Mouse (Mus musculus) MEL (cell line): ENCODE measurements around the gene Lama5. TPM values are rescaled to one million over a fixed set of nuclear protein-coding genes. Genes with fewer than 3 reads are reported as not detected.
A peak's percentile ranks its signal among the peaks of the same experiment; 100 is the strongest.

Source experiments
- DNase-seq: peaks from one replicate; pipeline ENCODE4 v3.0.0; 2011; ENCODE audit warnings: low read depth, low spot score
- H3K27ac ChIP-seq: 2 replicates; pipeline ENCODE4 v1.5.1; 2012; ENCODE audit warnings: low read depth, mild to moderate bottlenecking, control low read depth, low read length, moderate library complexity; ENCODE audit not compliant: control insufficient read depth
- H3K27me3 ChIP-seq, 2 experiments: fragments of 150-350 bp in 1 of 2; sonication (generic) in 1 of 2; 2 replicates each; pipeline ENCODE4 v1.6.1; 2012; ENCODE audit warnings: low read length in 2 of 2, mild to moderate bottlenecking in 2 of 2, improper control_type of control experiment in 1 of 2, moderate library complexity in 1 of 2; ENCODE audit not compliant: insufficient read depth in 2 of 2, control insufficient read depth in 1 of 2
- H3K36me3 ChIP-seq, 2 experiments: 2 replicates each; pipeline ENCODE4 v1.6.1; 2012 to 2014; ENCODE audit warnings: low read length in 2 of 2, improper control_type of control experiment in 1 of 2, inconsistent platforms in 1 of 2, mild to moderate bottlenecking in 1 of 2; ENCODE audit not compliant: insufficient read depth in 2 of 2, control insufficient read depth in 1 of 2
- H3K4me1 ChIP-seq, 2 experiments: fragments of 150-350 bp in 1 of 2; sonication (generic) in 1 of 2; 2 replicates each; pipeline ENCODE4 v1.6.1; 2012; ENCODE audit warnings: low read length in 2 of 2, improper control_type of control experiment in 1 of 2, mild to moderate bottlenecking in 1 of 2; ENCODE audit not compliant: insufficient read depth in 2 of 2, control insufficient read depth in 1 of 2
- H3K4me3 ChIP-seq, 2 experiments: fragments of 150-350 bp in 1 of 2; sonication (generic) in 1 of 2; 2 replicates each; pipeline ENCODE4 v1.5.1; 2012; ENCODE audit warnings: low read depth in 2 of 2, low read length in 2 of 2, mild to moderate bottlenecking in 2 of 2, moderate library complexity in 2 of 2, control low read depth in 1 of 2, improper control_type of control experiment in 1 of 2; ENCODE audit not compliant: control insufficient read depth in 1 of 2, insufficient read depth in 1 of 2
- H3K79me2 ChIP-seq: 2 replicates; pipeline ENCODE4 v1.6.1; 2012; ENCODE audit warnings: mild to moderate bottlenecking, low read length, moderate library complexity; ENCODE audit not compliant: control insufficient read depth, poor library complexity, insufficient read depth
- H3K9ac ChIP-seq: 2 replicates; pipeline ENCODE4 v1.6.1; 2012; ENCODE audit warnings: low read depth, mild to moderate bottlenecking, control low read depth, low read length, moderate library complexity; ENCODE audit not compliant: control insufficient read depth, poor library complexity, severe bottlenecking
- H3K9me3 ChIP-seq: fragments of 150-350 bp; sonication (generic); replicated peaks from 2 replicates; pipeline ENCODE4 v1.6.1; 2012; ENCODE audit warnings: mild to moderate bottlenecking, low read length, improper control_type of control experiment, moderate library complexity; ENCODE audit not compliant: insufficient read depth
- BHLHE40 ChIP-seq: IDR thresholded peaks from 2 replicates; pipeline ENCODE4 v1.6.1; 2012; ENCODE audit warnings: low read depth, mild to moderate bottlenecking, inconsistent platforms, low read length, improper control_type of control experiment, borderline replicate concordance
- CHD1 ChIP-seq: IDR thresholded peaks from 2 replicates; pipeline ENCODE4 v1.6.1; 2012; ENCODE audit warnings: low read depth, mild to moderate bottlenecking, inconsistent platforms, low read length, improper control_type of control experiment
- CHD2 ChIP-seq: IDR thresholded peaks from 2 replicates; pipeline ENCODE4 v1.6.1; 2011; ENCODE audit warnings: low read length, improper control_type of control experiment
- CTCF ChIP-seq, 3 experiments: IDR thresholded peaks in 2 of 3; conservative IDR thresholded peaks in 1 of 3; 2 replicates each; pipeline ENCODE4 v1.5.1; 2011 to 2012; ENCODE audit warnings: low read length in 3 of 3, low read depth in 2 of 3, mild to moderate bottlenecking in 2 of 3, improper control_type of control experiment in 1 of 3, inconsistent platforms in 1 of 3, mixed read lengths in 1 of 3, moderate library complexity in 1 of 3; ENCODE audit not compliant: control insufficient read depth in 1 of 3, insufficient read depth in 1 of 3, poor library complexity in 1 of 3, severe bottlenecking in 1 of 3
- E2F4 ChIP-seq: IDR thresholded peaks from 2 replicates; pipeline ENCODE4 v1.6.1; 2011; ENCODE audit warnings: low read depth, low read length, improper control_type of control experiment, borderline replicate concordance
- ELF1 ChIP-seq: IDR thresholded peaks from 2 replicates; pipeline ENCODE4 v1.6.1; 2014; ENCODE audit warnings: low read depth, mild to moderate bottlenecking, inconsistent platforms, low read length, improper control_type of control experiment, moderate library complexity
- EP300 ChIP-seq, 2 experiments: IDR thresholded peaks; 2 replicates each; pipeline ENCODE4 v1.6.1; 2011; ENCODE audit warnings: improper control_type of control experiment in 2 of 2, low read length in 2 of 2, low read depth in 1 of 2, mild to moderate bottlenecking in 1 of 2
- ETS1 ChIP-seq: IDR thresholded peaks from 2 replicates; pipeline ENCODE4 v1.6.1; 2012; ENCODE audit warnings: low read depth, mild to moderate bottlenecking, inconsistent platforms, low read length, improper control_type of control experiment, moderate library complexity
- GATA1 ChIP-seq: IDR thresholded peaks from 2 replicates; pipeline ENCODE4 v1.6.1; 2011; ENCODE audit warnings: low read depth, low read length, improper control_type of control experiment
- HCFC1 ChIP-seq: IDR thresholded peaks from 2 replicates; pipeline ENCODE4 v1.6.1; 2012; ENCODE audit warnings: low read depth, mild to moderate bottlenecking, inconsistent platforms, low read length, improper control_type of control experiment, moderate library complexity
- JUND ChIP-seq: IDR thresholded peaks from 2 replicates; pipeline ENCODE4 v1.6.1; 2011; ENCODE audit warnings: low read depth, mild to moderate bottlenecking, improper control_type of control experiment, low read length
- KAT2A ChIP-seq: conservative IDR thresholded peaks from 2 replicates; pipeline ENCODE4 v1.6.1; 2012; ENCODE audit warnings: low read depth, low read length, improper control_type of control experiment, inconsistent platforms
- MAFK ChIP-seq: IDR thresholded peaks from 2 replicates; pipeline ENCODE4 v1.6.1; 2011; ENCODE audit warnings: low read depth, mild to moderate bottlenecking, low read length, improper control_type of control experiment, borderline replicate concordance
- MAX ChIP-seq: IDR thresholded peaks from 2 replicates; pipeline ENCODE4 v1.6.1; 2011; ENCODE audit warnings: low read length, improper control_type of control experiment
- MAZ ChIP-seq: IDR thresholded peaks from 2 replicates; pipeline ENCODE4 v1.6.1; 2012; ENCODE audit warnings: low read depth, mild to moderate bottlenecking, inconsistent platforms, low read length, improper control_type of control experiment
- MEF2A ChIP-seq: IDR thresholded peaks from 2 replicates; pipeline ENCODE4 v1.6.1; 2014; ENCODE audit warnings: low read depth, mild to moderate bottlenecking, inconsistent platforms, low read length, improper control_type of control experiment; ENCODE audit not compliant: poor library complexity, insufficient replicate concordance, severe bottlenecking; ENCODE audit errors: extremely low read depth
- MXI1 ChIP-seq: IDR thresholded peaks from 2 replicates; pipeline ENCODE4 v1.6.1; 2011; ENCODE audit warnings: mild to moderate bottlenecking, low read depth, low read length, improper control_type of control experiment
- MYB ChIP-seq: IDR thresholded peaks from 2 replicates; pipeline ENCODE4 v1.6.1; 2011; ENCODE audit warnings: mild to moderate bottlenecking, low read depth, low read length, improper control_type of control experiment
- NELFE ChIP-seq: IDR thresholded peaks from 2 replicates; pipeline ENCODE4 v1.6.1; 2011; ENCODE audit warnings: low read depth, low read length, improper control_type of control experiment
- NRF1 ChIP-seq: IDR thresholded peaks from 2 replicates; pipeline ENCODE4 v1.6.1; 2014; ENCODE audit warnings: low read depth, mild to moderate bottlenecking, inconsistent platforms, low read length, improper control_type of control experiment, moderate library complexity; ENCODE audit not compliant: poor library complexity, insufficient read depth, severe bottlenecking
- POLR2A ChIP-seq, 2 experiments: IDR thresholded peaks; 2 replicates each; pipeline ENCODE4 v1.6.1; 2011 to 2012; ENCODE audit warnings: low read length in 2 of 2, mild to moderate bottlenecking in 2 of 2, control low read depth in 1 of 2, improper control_type of control experiment in 1 of 2, low read depth in 1 of 2, moderate library complexity in 1 of 2; ENCODE audit not compliant: control insufficient read depth in 1 of 2, insufficient read depth in 1 of 2, poor library complexity in 1 of 2
- POLR2AphosphoS2 ChIP-seq: IDR thresholded peaks from 2 replicates; pipeline ENCODE4 v1.6.1; 2011; ENCODE audit warnings: low read length, improper control_type of control experiment
- POLR2AphosphoS5 ChIP-seq: IDR thresholded peaks from 2 replicates; pipeline ENCODE4 v1.6.1; 2012; ENCODE audit warnings: low read depth, borderline replicate concordance, mild to moderate bottlenecking, inconsistent platforms, low read length, moderate library complexity, mixed read lengths
- RAD21 ChIP-seq: IDR thresholded peaks from 2 replicates; pipeline ENCODE4 v1.6.1; 2011; ENCODE audit warnings: mild to moderate bottlenecking, low read depth, low read length, improper control_type of control experiment
- RCOR1 ChIP-seq: IDR thresholded peaks from 2 replicates; pipeline ENCODE4 v1.6.1; 2012; ENCODE audit warnings: low read depth, mild to moderate bottlenecking, inconsistent platforms, low read length, improper control_type of control experiment
- SIN3A ChIP-seq: IDR thresholded peaks from 2 replicates; pipeline ENCODE4 v1.6.1; 2012; ENCODE audit warnings: low read length, improper control_type of control experiment, inconsistent platforms
- SMC3 ChIP-seq: IDR thresholded peaks from 2 replicates; pipeline ENCODE4 v1.6.1; 2011; ENCODE audit warnings: low read depth, low read length, improper control_type of control experiment
- TAL1 ChIP-seq: IDR thresholded peaks from 2 replicates; pipeline ENCODE4 v1.6.1; 2012; ENCODE audit warnings: mild to moderate bottlenecking, inconsistent platforms, low read length, moderate library complexity, mixed read lengths
- TBP ChIP-seq: IDR thresholded peaks from 2 replicates; pipeline ENCODE4 v1.8.0; 2011; ENCODE audit warnings: low read depth, low read length, improper control_type of control experiment
- TCF12 ChIP-seq: IDR thresholded peaks from 2 replicates; pipeline ENCODE4 v1.6.1; 2014; ENCODE audit warnings: low read depth, mild to moderate bottlenecking, inconsistent platforms, low read length, improper control_type of control experiment, moderate library complexity
- UBTF ChIP-seq: IDR thresholded peaks from 2 replicates; pipeline ENCODE4 v1.6.1; 2012; ENCODE audit warnings: low read depth, mild to moderate bottlenecking, inconsistent platforms, low read length, improper control_type of control experiment, moderate library complexity, borderline replicate concordance; ENCODE audit not compliant: insufficient read depth
- USF1 ChIP-seq: IDR thresholded peaks from 2 replicates; pipeline ENCODE4 v1.6.1; 2014; ENCODE audit warnings: low read depth, mild to moderate bottlenecking, inconsistent platforms, low read length, improper control_type of control experiment, moderate library complexity
- USF2 ChIP-seq, 2 experiments: IDR thresholded peaks; 2 replicates each; pipeline ENCODE4 v1.6.1; 2011 to 2012; ENCODE audit warnings: improper control_type of control experiment in 2 of 2, low read length in 2 of 2, borderline replicate concordance in 1 of 2, inconsistent platforms in 1 of 2, low read depth in 1 of 2, mild to moderate bottlenecking in 1 of 2; ENCODE audit not compliant: insufficient read depth in 1 of 2
- ZMIZ1 ChIP-seq: IDR thresholded peaks from 2 replicates; pipeline ENCODE4 v1.6.1; 2012; ENCODE audit warnings: low read depth, mild to moderate bottlenecking, inconsistent platforms, low read length, improper control_type of control experiment, moderate library complexity
- ZNF384 ChIP-seq: IDR thresholded peaks from 2 replicates; pipeline ENCODE4 v1.6.1; 2012; ENCODE audit warnings: low read depth, mild to moderate bottlenecking, inconsistent platforms, low read length, improper control_type of control experiment
- polyA plus RNA-seq, 2 experiments: library from polyadenylated mRNA; stranded (reverse) in 1 of 2; unstranded in 1 of 2; fragments of >175 nt in 1 of 2; fragments of >200 nt in 1 of 2; gene quantifications; 2 replicates each; pipeline versions ENCODE4 v1.2.1 to v1.2.4; 2012; ENCODE audit warnings: low replicate concordance in 2 of 2, low read depth in 1 of 2; ENCODE audit not compliant: insufficient read length in 2 of 2, insufficient read depth in 1 of 2, missing spikeins in 1 of 2
- total RNA-seq: library from RNA; depleted of rRNA; stranded (reverse); fragments of 300-350 nt; gene quantifications from 2 replicates; pipeline ENCODE4 v1.2.3, GENCODE M21; 2012

The Lama5 gene
- total and polyA plus RNA-seq, 3 experiments = 6.1 to 14.6 TPM; not detected in 1

DNA sequence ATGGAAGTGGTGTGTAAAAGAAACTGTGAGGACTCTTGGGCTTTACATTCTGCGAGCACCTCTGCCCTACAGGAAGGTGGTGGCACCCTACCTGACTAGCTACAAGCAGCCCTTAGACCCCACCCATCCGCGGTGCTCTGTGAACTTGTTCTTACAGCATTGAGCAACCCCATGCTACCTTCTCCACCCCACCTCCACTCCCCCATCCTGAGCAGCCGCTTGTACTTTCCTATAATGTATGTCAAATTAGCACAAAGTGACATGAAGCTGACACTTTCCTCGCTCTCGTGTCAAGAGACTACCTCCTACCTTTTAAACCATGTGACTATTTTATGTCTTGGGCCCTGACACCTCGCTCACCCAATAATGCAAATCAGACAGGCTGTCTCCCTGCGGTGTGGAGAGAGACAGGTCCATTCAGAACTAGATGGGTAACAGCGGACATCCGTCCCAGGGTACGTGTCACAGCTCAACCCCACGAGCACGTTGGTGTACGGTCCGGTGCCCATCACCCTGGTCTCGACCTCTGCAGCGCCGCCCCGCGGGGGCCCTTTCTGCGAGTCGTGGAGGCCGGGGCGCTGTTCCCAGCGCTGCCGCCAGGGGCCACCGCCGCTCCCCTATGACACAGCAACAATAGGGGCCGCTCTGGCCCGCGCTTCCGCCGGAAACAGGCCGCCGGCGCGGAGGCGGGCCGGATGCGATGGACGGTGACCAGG, 54.7 kb downstream of the Lama5 start, which contains the start of gene Adrm1:
Gene Adrm1, plus strand, starts transcription at position 680 of the 716 bp plus-strand sequence.
- Histone ChIP-seq H3K36me3 (peaks cover 4 to 8% of the 10 kb centered on the region in 2 experiments), H3K9ac (peak within 1 kb of the TSS; percentile 92), H3K4me3 (peak within 1 kb of the TSS; percentile 78 to 84), H3K4me1 (peaks cover 0 to 21% of the 10 kb centered on the region in 2 experiments; a peak in 2 of 4 replicates), H3K27ac (peak within 1 kb of the TSS; percentile 72), H3K27me3 (no peaks in the 10 kb centered on the region), H3K9me3 (no peaks in the 10 kb centered on the region), H3K79me2 (peaks cover 30% of the 10 kb centered on the region)
- peak; percentile 96 for DNase-seq
- TF ChIP-seq NELFE (no peak), RCOR1 (no peak), KAT2A (peak; percentile 81), ZMIZ1 (no peak), CTCF (IDR thresholded peaks at IDR 0.05 in 2 of 3, conservative IDR thresholded peaks at IDR 0.05 in 1 of 3; ENCODE audit: control insufficient read depth in 1 of 3, insufficient read depth in 1 of 3, low read depth in 2 of 3, low read length in 3 of 3, poor library complexity in 1 of 3, severe bottlenecking in 1 of 3) (peak in 2 of 3 experiments; percentile 76 to 98; a peak in 5 of 6 replicates), MAFK (peak; percentile 89; the same call in 1 of the 2 replicates), EP300 (IDR thresholded peaks at IDR 0.05; ENCODE audit: low read depth in 1 of 2, low read length in 2 of 2) (peak in 1 of 2 experiments; percentile 78; a peak in 3 of 4 replicates), SIN3A (peak; percentile 92), E2F4 (no peak), MAX (peak; percentile 67; the same call in 1 of the 2 replicates), MYB (no peak), CHD1 (no peak), TBP (no peak; the same call in 1 of the 2 replicates), GATA1 (no peak), SMC3 (peak; percentile 72), POLR2AphosphoS5 (no peak), BHLHE40 (0 out of 2 replicates have a peak, but pooled peaks have one; percentile 45), MEF2A (no peak), MXI1 (peak; percentile 89), MAZ (peak; percentile 93), ZNF384 (0 out of 2 replicates have a peak, but pooled peaks have one; percentile 10), CHD2 (no peak), TCF12 (peak; percentile 76), USF1 (no peak; the same call in none of the 2 replicates), TAL1 (no peak), POLR2AphosphoS2 (peak; percentile 85; the same call in 1 of the 2 replicates), USF2 (IDR thresholded peaks at IDR 0.05; ENCODE audit: borderline replicate concordance in 1 of 2, insufficient read depth in 1 of 2, low read depth in 1 of 2, low read length in 2 of 2) (no peak), RAD21 (peak; percentile 23), ETS1 (peak; percentile 74), POLR2A (IDR thresholded peaks at IDR 0.05; ENCODE audit: control insufficient read depth in 1 of 2, insufficient read depth in 1 of 2, low read depth in 1 of 2, low read length in 2 of 2, poor library complexity in 1 of 2) (peak; percentile 53 to 65; a peak in 2 of 4 replicates), UBTF (no peak), HCFC1 (peak; percentile 96), NRF1 (0 out of 2 replicates have a peak, but pooled peaks have one; percentile 28), ELF1 (peak; percentile 87), JUND (no peak)
